Mouse (Mus musculus): Measurements from ENCODE around the gene P2ry13. TPM values are rescaled to one million over a fixed set of nuclear protein-coding genes. Genes with fewer than 3 reads are reported as not detected.

Gene P2ry13
- polyA plus RNA-seq, 1 experiment from 2014 or later, result 0.73 TPM

GRCm38 (mm10) chr3:59217211-59217610 is 6.5 kb upstream of the P2ry13 start:
- Histone ChIP-seq H3K4me2 (no peak overlapping the region), H3K27ac (no peak overlapping the region), H3K4me1 (no peaks in the 10 kb centered on the region), H3K9me3 (replicated peaks) (no peaks in the 10 kb centered on the region), H3K36me3 (no peaks in the 10 kb centered on the region), H3K4me3 (replicated peaks) (no peak overlapping the region), H3K27me3 (no peaks in the 10 kb centered on the region), H3K9ac (no peak overlapping the region)
- ATAC-seq (replicated peaks; ENCODE audit: low FRiP score), result no peak
- 94% methylated on average over 10 of the region's 10 CpGs for WGBS

GRCm38 (mm10) chr3:59212404-59212803 is 1.7 kb upstream of the P2ry13 start:
- H3K9ac ChIP-seq, result no peak overlapping the region
- H3K27me3 ChIP-seq, result no peaks in the 10 kb centered on the region
- H3K4me1 ChIP-seq, result peaks cover 5% of the 10 kb centered on the region
- no peaks in the 10 kb centered on the region for H3K9me3 ChIP-seq (replicated peaks)
- H3K36me3 ChIP-seq, result no peaks in the 10 kb centered on the region
- no peak overlapping the region for H3K4me3 ChIP-seq (replicated peaks)
- no peak for ATAC-seq (replicated peaks; ENCODE audit: low FRiP score)
- H3K4me2 ChIP-seq, result no peak overlapping the region
- H3K27ac ChIP-seq, result no peak overlapping the region

- Histone ChIP-seq H3K27me3 (no peaks in the 10 kb centered on the region), H3K27ac (no peak overlapping the region)
These were observed 1.1 kb upstream of the P2ry13 start for GRCm38 (mm10) chr3:59211784-59212183.

GRCm38 (mm10) chr3:59210089-59210488 is 593 bp downstream of the P2ry13 start:
- H3K27me3 ChIP-seq, result no peaks in the 10 kb centered on the region
- H3K4me2 ChIP-seq, result no peak overlapping the region
- peaks cover 5% of the 10 kb centered on the region for H3K4me1 ChIP-seq
- no peak overlapping the region for H3K4me3 ChIP-seq (replicated peaks)
- H3K9ac ChIP-seq, result no peak overlapping the region
- no peak overlapping the region for H3K27ac ChIP-seq
- H3K36me3 ChIP-seq, result no peaks in the 10 kb centered on the region
- no peak for ATAC-seq (replicated peaks; ENCODE audit: low FRiP score)
- H3K9me3 ChIP-seq (replicated peaks), result no peaks in the 10 kb centered on the region
- WGBS, result 75% methylated on average over 8 of the region's 8 CpGs

More at GRCm38 (mm10) chr3:59211784-59212183, 1.1 kb upstream of the P2ry13 start:
- no peak overlapping the region for H3K9ac ChIP-seq
- no peak overlapping the region for H3K4me2 ChIP-seq
- H3K9me3 ChIP-seq (replicated peaks), result no peaks in the 10 kb centered on the region
- H3K4me3 ChIP-seq (replicated peaks), result no peak overlapping the region
- ATAC-seq (replicated peaks; ENCODE audit: low FRiP score), result no peak
- no peaks in the 10 kb centered on the region for H3K36me3 ChIP-seq
- WGBS, result 82% methylated on average over 8 of the region's 8 CpGs
- H3K4me1 ChIP-seq, result peaks cover 5% of the 10 kb centered on the region

GRCm38 (mm10) chr3:59208650-59209548 is 1.8 kb downstream of the P2ry13 start:
- Histone ChIP-seq H3K27ac (no peak overlapping the region), H3K36me3 (no peaks in the 10 kb centered on the region), H3K27me3 (no peaks in the 10 kb centered on the region), H3K9me3 (replicated peaks) (no peaks in the 10 kb centered on the region), H3K9ac (no peak overlapping the region), H3K4me3 (replicated peaks) (no peak overlapping the region), H3K4me2 (no peak overlapping the region), H3K4me1 (peaks cover 5% of the 10 kb centered on the region)
- WGBS, result 67% methylated on average over 4 of the region's 4 CpGs
- peak; percentile 54; the same call in 1 of the 2 replicates for ATAC-seq (replicated peaks; ENCODE audit: low FRiP score)

GRCm38 (mm10) chr3:59205941-59206340 is 4.7 kb downstream of the P2ry13 start:
- Histone ChIP-seq H3K9me3 (replicated peaks) (no peaks in the 10 kb centered on the region), H3K4me1 (peaks cover 5% of the 10 kb centered on the region), H3K36me3 (no peaks in the 10 kb centered on the region), H3K9ac (no peak overlapping the region), H3K27me3 (no peaks in the 10 kb centered on the region), H3K4me2 (no peak overlapping the region), H3K27ac (no peak overlapping the region), H3K4me3 (replicated peaks) (no peak overlapping the region)
- ATAC-seq (replicated peaks; ENCODE audit: low FRiP score), result no peak
- WGBS, result 63% methylated on average over 4 of the region's 4 CpGs

- ATAC-seq (replicated peaks; ENCODE audit: low FRiP score), result no peak
- Histone ChIP-seq H3K27me3 (no peaks in the 10 kb centered on the region), H3K4me2 (no peak overlapping the region), H3K4me3 (replicated peaks) (no peak overlapping the region), H3K4me1 (peaks cover 5% of the 10 kb centered on the region), H3K9me3 (replicated peaks) (no peaks in the 10 kb centered on the region), H3K27ac (no peak overlapping the region), H3K36me3 (no peaks in the 10 kb centered on the region), H3K9ac (no peak overlapping the region)
- WGBS, result 73% methylated on average over 11 of the region's 11 CpGs
These were observed 5.8 kb downstream of the P2ry13 start for GRCm38 (mm10) chr3:59204719-59205503.

GRCm38 (mm10) chr3:59203802-59204520 is 6.7 kb downstream of the P2ry13 start:
- Histone ChIP-seq H3K36me3 (no peaks in the 10 kb centered on the region), H3K4me2 (no peak overlapping the region), H3K27me3 (no peaks in the 10 kb centered on the region), H3K9ac (no peak overlapping the region), H3K9me3 (replicated peaks) (no peaks in the 10 kb centered on the region), H3K4me3 (replicated peaks) (no peak overlapping the region), H3K4me1 (peaks cover 5% of the 10 kb centered on the region), H3K27ac (no peak overlapping the region)
- WGBS, result 71% methylated on average over 8 of the region's 8 CpGs
- no peak for ATAC-seq (replicated peaks; ENCODE audit: low FRiP score)

- H3K27me3 ChIP-seq, result no peaks in the 10 kb centered on the region
- no peak for ATAC-seq (replicated peaks; ENCODE audit: low FRiP score)
- H3K27ac ChIP-seq, result no peak overlapping the region
- 74% methylated on average over 4 of the region's 4 CpGs for WGBS
- no peaks in the 10 kb centered on the region for H3K36me3 ChIP-seq
- no peak overlapping the region for H3K4me3 ChIP-seq (replicated peaks)
- H3K9ac ChIP-seq, result no peak overlapping the region
- H3K4me1 ChIP-seq, result no peaks in the 10 kb centered on the region
- H3K9me3 ChIP-seq (replicated peaks), result no peaks in the 10 kb centered on the region
- H3K4me2 ChIP-seq, result no peak overlapping the region
These were observed 13.2 kb downstream of the P2ry13 start for GRCm38 (mm10) chr3:59197329-59197948.

- Histone ChIP-seq H3K9me3 (replicated peaks) (no peaks in the 10 kb centered on the region), H3K4me3 (replicated peaks) (no peak within 1 kb of the TSS), H3K9ac (no peak within 1 kb of the TSS), H3K27ac (no peak within 1 kb of the TSS), H3K4me1 (no peaks in the 10 kb centered on the region), H3K36me3 (no peaks in the 10 kb centered on the region), H3K27me3 (no peaks in the 10 kb centered on the region), H3K4me2 (no peak within 1 kb of the TSS)
- WGBS, result 87% methylated on average over 7 of the region's 7 CpGs
- ATAC-seq (replicated peaks; ENCODE audit: low FRiP score), result no peak
These were observed 15.7 kb downstream of the P2ry13 start, which contains the start of gene Gpr87 for GRCm38 (mm10) chr3:59194938-59195337. Gene Gpr87, minus strand, starts transcription at chr3:59195104.

GRCm38 (mm10) chr3:59194099-59194498 is 16.6 kb downstream of the P2ry13 start:
- no peaks in the 10 kb centered on the region for H3K4me1 ChIP-seq
- no peaks in the 10 kb centered on the region for H3K9me3 ChIP-seq (replicated peaks)
- H3K27me3 ChIP-seq, result no peaks in the 10 kb centered on the region
- H3K9ac ChIP-seq, result no peak overlapping the region
- H3K36me3 ChIP-seq, result no peaks in the 10 kb centered on the region
- no peak overlapping the region for H3K27ac ChIP-seq
- 90% methylated on average over 7 of the region's 7 CpGs for WGBS
- ATAC-seq (replicated peaks; ENCODE audit: low FRiP score), result no peak
- H3K4me3 ChIP-seq (replicated peaks), result no peak overlapping the region
- H3K4me2 ChIP-seq, result no peak overlapping the region
